Mouse (Mus musculus): ENCODE results near the gene Cyp21a1. TPM values are rescaled to one million over a fixed set of nuclear protein-coding genes. Genes with fewer than 3 reads are reported as not detected.
"Not testable (repeated sequence)": the region's sequence is repeated elsewhere in the genome, so short reads cannot be mapped to it uniquely, and the experiment has no call there.

The Cyp21a1 gene
- polyA plus RNA-seq, 1 experiment: not detected

GRCm38 (mm10) chr17:34799531-34799925 is 4.8 kb downstream of the Cyp21a1 start:
- H3K4me3 ChIP-seq (ENCODE audit: insufficient read depth, poor library complexity, severe bottlenecking): no peak overlapping the region
- no peaks in the 10 kb centered on the region for H3K79me2 ChIP-seq (ENCODE audit: control insufficient read depth, insufficient read depth)
- H3K79me3 ChIP-seq (ENCODE audit: low read depth): no peaks in the 10 kb centered on the region
- peaks cover 10% of the 10 kb centered on the region for H3K27me3 ChIP-seq (ENCODE audit: control insufficient read depth, insufficient read depth, insufficient read length)
- H3ac ChIP-seq (ENCODE audit: control insufficient read depth, insufficient read length, low read depth): no peak overlapping the region
- no peaks in the 10 kb centered on the region for H3K36me3 ChIP-seq (ENCODE audit: control insufficient read depth, insufficient read depth)
- no peak for TF ChIP-seq FOSL1 (IDR thresholded peaks at IDR 0.05; ENCODE audit: insufficient read depth, low read length, poor library complexity, severe bottlenecking)
- TF ChIP-seq CEBPB (IDR thresholded peaks at IDR 0.05; ENCODE audit: low read depth): no peak
- TF ChIP-seq MYOD1 (IDR thresholded peaks at IDR 0.05; ENCODE audit: control insufficient read depth, insufficient read length, low read depth): no peak
- TF ChIP-seq CTCF (IDR thresholded peaks at IDR 0.05; ENCODE audit: control insufficient read depth, insufficient read depth, insufficient read length): no peak
- TF ChIP-seq USF1 (IDR thresholded peaks at IDR 0.05; ENCODE audit: low read depth): no peak
- no peak for TF ChIP-seq MAX (IDR thresholded peaks at IDR 0.05)
- TF ChIP-seq MYOG (IDR thresholded peaks at IDR 0.05; ENCODE audit: control insufficient read depth, extremely low read depth, insufficient read length): no peak

- no peak overlapping the region for H3K4me3 ChIP-seq (ENCODE audit: insufficient read depth, poor library complexity, severe bottlenecking)
- TF ChIP-seq MYOG (IDR thresholded peaks at IDR 0.05; ENCODE audit: control insufficient read depth, extremely low read depth, insufficient read length) (no peak), USF1 (IDR thresholded peaks at IDR 0.05; ENCODE audit: low read depth) (no peak), CEBPB (IDR thresholded peaks at IDR 0.05; ENCODE audit: low read depth) (no peak), MAX (IDR thresholded peaks at IDR 0.05) (no peak), FOSL1 (IDR thresholded peaks at IDR 0.05; ENCODE audit: insufficient read depth, low read length, poor library complexity, severe bottlenecking) (no peak)
- H3K79me2 ChIP-seq (ENCODE audit: control insufficient read depth, insufficient read depth): no peaks in the 10 kb centered on the region
- H3K27me3 ChIP-seq (ENCODE audit: control insufficient read depth, insufficient read depth, insufficient read length): peaks cover 10% of the 10 kb centered on the region
- H3ac ChIP-seq (ENCODE audit: control insufficient read depth, insufficient read length, low read depth): no peak overlapping the region
- no peaks in the 10 kb centered on the region for H3K36me3 ChIP-seq (ENCODE audit: control insufficient read depth, insufficient read depth)
- H3K79me3 ChIP-seq (ENCODE audit: low read depth): no peaks in the 10 kb centered on the region
These were observed 5.4 kb downstream of the Cyp21a1 start for GRCm38 (mm10) chr17:34798866-34799530.

GRCm38 (mm10) chr17:34798071-34798470 is 6.3 kb downstream of the Cyp21a1 start:
- peaks cover 10% of the 10 kb centered on the region for H3K27me3 ChIP-seq (ENCODE audit: control insufficient read depth, insufficient read depth, insufficient read length)
- not testable (repeated sequence) for H3K36me3 ChIP-seq (ENCODE audit: control insufficient read depth, insufficient read depth)

GRCm38 (mm10) chr17:34797211-34797995 is 7.0 kb downstream of the Cyp21a1 start:
- not testable (repeated sequence) for H3K36me3 ChIP-seq (ENCODE audit: control insufficient read depth, insufficient read depth); H3K4me3 ChIP-seq (ENCODE audit: insufficient read depth, poor library complexity, severe bottlenecking); H3K79me3 ChIP-seq (ENCODE audit: low read depth); H3ac ChIP-seq (ENCODE audit: control insufficient read depth, insufficient read length, low read depth); H3K79me2 ChIP-seq (ENCODE audit: control insufficient read depth, insufficient read depth)
- H3K27me3 ChIP-seq (ENCODE audit: control insufficient read depth, insufficient read depth, insufficient read length): peaks cover 10% of the 10 kb centered on the region

More at GRCm38 (mm10) chr17:34798071-34798470, 6.3 kb downstream of the Cyp21a1 start:
- H3ac ChIP-seq (ENCODE audit: control insufficient read depth, insufficient read length, low read depth); H3K4me3 ChIP-seq (ENCODE audit: insufficient read depth, poor library complexity, severe bottlenecking); H3K79me3 ChIP-seq (ENCODE audit: low read depth); H3K79me2 ChIP-seq (ENCODE audit: control insufficient read depth, insufficient read depth): not testable (repeated sequence)

GRCm38 (mm10) chr17:34796311-34797140 is 7.8 kb downstream of the Cyp21a1 start:
- no peaks in the 10 kb centered on the region for H3K79me2 ChIP-seq (ENCODE audit: control insufficient read depth, insufficient read depth)

More at GRCm38 (mm10) chr17:34796311-34797140, 7.8 kb downstream of the Cyp21a1 start:
- Histone ChIP-seq H3K36me3 (ENCODE audit: control insufficient read depth, insufficient read depth) (no peaks in the 10 kb centered on the region), H3ac (ENCODE audit: control insufficient read depth, insufficient read length, low read depth) (no peak overlapping the region), H3K27me3 (ENCODE audit: control insufficient read depth, insufficient read depth, insufficient read length) (peaks cover 10% of the 10 kb centered on the region), H3K79me3 (ENCODE audit: low read depth) (no peaks in the 10 kb centered on the region), H3K4me3 (ENCODE audit: insufficient read depth, poor library complexity, severe bottlenecking) (no peak overlapping the region)
- TF ChIP-seq MAX (IDR thresholded peaks at IDR 0.05): no peak
- no peak for TF ChIP-seq USF1 (IDR thresholded peaks at IDR 0.05; ENCODE audit: low read depth)
- TF ChIP-seq MYOD1 (IDR thresholded peaks at IDR 0.05; ENCODE audit: control insufficient read depth, insufficient read length, low read depth): no peak
- TF ChIP-seq CEBPB (IDR thresholded peaks at IDR 0.05; ENCODE audit: low read depth): no peak
- no peak for TF ChIP-seq MYOG (IDR thresholded peaks at IDR 0.05; ENCODE audit: control insufficient read depth, extremely low read depth, insufficient read length)
- TF ChIP-seq FOSL1 (IDR thresholded peaks at IDR 0.05; ENCODE audit: insufficient read depth, low read length, poor library complexity, severe bottlenecking): no peak
- no peak for TF ChIP-seq CTCF (IDR thresholded peaks at IDR 0.05; ENCODE audit: control insufficient read depth, insufficient read depth, insufficient read length)
